Mouse (Mus musculus) cortical plate, adult 2 months (tissue): ENCODE results near the gene Kcnc4.

ENCODE experiments used
- CTCF ChIP-seq: fragments of 200-500 bp; IDR thresholded peaks from 2 replicates; pipeline ENCODE4 v1.5.1; 2011; ENCODE audit warnings: mild to moderate bottlenecking, control low read depth, low read length; ENCODE audit not compliant: insufficient read depth; ENCODE audit errors: extremely low read depth
- POLR2A ChIP-seq: fragments of 200-500 bp; IDR thresholded peaks from 2 replicates; pipeline ENCODE4 v1.6.1; 2011; ENCODE audit warnings: mild to moderate bottlenecking, low read length, control low read depth; ENCODE audit not compliant: insufficient read depth; ENCODE audit errors: extremely low read depth

DNA sequence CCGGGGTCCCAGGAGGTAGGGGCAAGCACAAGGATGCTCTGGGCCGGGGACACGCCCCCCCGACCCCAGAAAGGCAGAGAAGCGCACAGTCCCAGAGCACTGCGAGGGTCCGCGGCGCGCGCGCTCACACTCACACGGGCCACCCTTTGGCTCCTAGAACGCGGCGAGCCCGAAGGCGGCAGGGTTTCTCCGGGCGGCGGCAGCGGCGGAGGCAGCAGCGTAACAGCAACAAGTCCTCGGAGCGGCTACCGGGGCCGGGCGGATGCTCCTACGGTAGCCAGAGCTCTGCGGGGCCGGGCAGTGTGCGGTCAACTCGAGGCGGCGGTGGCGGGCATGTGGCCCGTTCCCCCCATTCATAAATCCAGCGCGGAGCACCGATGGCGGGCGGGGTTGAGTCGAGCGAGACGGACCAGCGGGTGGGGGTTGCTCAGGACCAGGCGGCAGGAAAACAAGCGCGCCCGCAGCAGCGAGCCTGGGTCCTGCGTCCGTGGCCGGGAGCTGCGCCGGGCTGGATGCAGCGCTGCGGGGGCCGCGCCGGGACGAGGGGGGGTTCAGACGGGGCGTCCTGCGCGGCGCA is at the start of gene Kcnc4:
- TF ChIP-seq CTCF (no peak), POLR2A (no peak)
